Mouse (Mus musculus): Measurements from ENCODE around the gene Depdc1b.

Depdc1b gene

GRCm38 (mm10) chr13:108429623-108430022 lies 113.5 kb downstream of the Depdc1b start:
- in situ Hi-C loops (cut with MboI, MseI): no loop called here

GRCm38 (mm10) chr13:108431776-108432175 lies 115.6 kb downstream of the Depdc1b start:
- in situ Hi-C loops (cut with MboI, MseI): no loop called here

- in situ Hi-C loops (cut with MboI, MseI): no loop called here
Measured at GRCm38 (mm10) chr13:108435687-108436086, 119.6 kb downstream of the Depdc1b start.

- in situ Hi-C loops (cut with MboI, MseI): no loop called here
Measured at GRCm38 (mm10) chr13:108437424-108437823, 121.3 kb downstream of the Depdc1b start.

GRCm38 (mm10) chr13:108439012-108439411 lies 122.9 kb downstream of the Depdc1b start:
- in situ Hi-C loops (cut with MboI, MseI): no loop called here

GRCm38 (mm10) chr13:108448348-108448931 lies 132.3 kb downstream of the Depdc1b start:
- in situ Hi-C loops (cut with MboI, MseI): no loop called here

GRCm38 (mm10) chr13:108449116-108450097 lies 133.3 kb downstream of the Depdc1b start, which contains the start of gene Pde4d:
Gene Pde4d, plus strand, starts transcription at chr13:108449948.
- in situ Hi-C loops (cut with MboI, MseI): no loop called here

- in situ Hi-C loops (cut with MboI, MseI): no loop called here
Measured at GRCm38 (mm10) chr13:108451122-108451521, 135.0 kb downstream of the Depdc1b start.

GRCm38 (mm10) chr13:108453064-108453919 lies 137.2 kb downstream of the Depdc1b start:
- in situ Hi-C loops (cut with MboI, MseI): no loop called here

Measured in T-helper 1 cell (primary cell).